Mouse (Mus musculus): ENCODE data around the gene Acbd6.

DNA sequence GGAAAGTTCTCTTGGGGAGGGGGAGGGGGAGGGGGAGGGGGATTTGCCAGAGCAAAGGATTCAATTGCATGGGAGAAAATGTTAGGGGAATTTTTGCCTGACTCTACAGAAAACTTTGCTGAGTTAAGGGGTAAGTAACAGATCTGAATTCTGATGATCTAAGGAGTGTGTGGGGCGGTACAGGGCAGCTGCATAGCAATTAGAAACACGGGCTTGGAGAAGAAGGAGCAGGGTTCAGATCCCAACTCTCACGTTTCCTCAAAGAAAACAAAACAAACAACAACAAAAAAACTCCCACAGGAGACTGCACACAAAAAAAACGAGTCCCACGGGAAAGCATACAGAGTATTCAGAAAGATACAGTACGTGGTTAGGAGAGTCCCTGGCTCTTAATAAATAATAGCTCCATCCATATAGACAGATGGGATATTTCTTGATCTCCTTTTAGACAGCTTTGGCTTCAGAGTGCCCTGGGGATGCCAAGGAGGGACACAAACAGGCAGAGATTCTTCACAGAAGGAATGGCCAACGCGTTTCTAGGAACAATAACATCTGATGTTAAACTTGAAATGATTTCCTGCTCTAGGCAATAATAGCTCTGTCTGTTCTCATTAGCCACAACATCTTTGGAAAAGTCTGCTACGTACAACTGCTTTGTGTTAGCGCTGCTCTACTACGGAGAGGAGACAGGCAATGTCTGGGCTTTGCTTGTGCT is 29.4 kb upstream of the Acbd6 start:
- TF ChIP-seq CTCF (IDR thresholded peaks at IDR 0.05; ENCODE audit: low read depth) (no peak), EP300 (IDR thresholded peaks at IDR 0.05; ENCODE audit: low read depth) (no peak)

Measured in liver, postnatal 0 days (tissue).